Mouse (Mus musculus): ENCODE results near the gene Kat8. TPM values are rescaled to one million over a fixed set of nuclear protein-coding genes. Genes with fewer than 3 reads are reported as not detected.

Kat8 gene
- polyA plus RNA-seq, 1 experiment from 2014 or later = 37.9 TPM

GRCm38 (mm10) chr7:127901772-127902171 is 10.5 kb upstream of the Kat8 start:
- 82% methylated on average over 2 of the region's 2 CpGs for WGBS
- no peak for ATAC-seq (replicated peaks; ENCODE audit: low FRiP score, low TSS enrichment, low read depth)

DNA sequence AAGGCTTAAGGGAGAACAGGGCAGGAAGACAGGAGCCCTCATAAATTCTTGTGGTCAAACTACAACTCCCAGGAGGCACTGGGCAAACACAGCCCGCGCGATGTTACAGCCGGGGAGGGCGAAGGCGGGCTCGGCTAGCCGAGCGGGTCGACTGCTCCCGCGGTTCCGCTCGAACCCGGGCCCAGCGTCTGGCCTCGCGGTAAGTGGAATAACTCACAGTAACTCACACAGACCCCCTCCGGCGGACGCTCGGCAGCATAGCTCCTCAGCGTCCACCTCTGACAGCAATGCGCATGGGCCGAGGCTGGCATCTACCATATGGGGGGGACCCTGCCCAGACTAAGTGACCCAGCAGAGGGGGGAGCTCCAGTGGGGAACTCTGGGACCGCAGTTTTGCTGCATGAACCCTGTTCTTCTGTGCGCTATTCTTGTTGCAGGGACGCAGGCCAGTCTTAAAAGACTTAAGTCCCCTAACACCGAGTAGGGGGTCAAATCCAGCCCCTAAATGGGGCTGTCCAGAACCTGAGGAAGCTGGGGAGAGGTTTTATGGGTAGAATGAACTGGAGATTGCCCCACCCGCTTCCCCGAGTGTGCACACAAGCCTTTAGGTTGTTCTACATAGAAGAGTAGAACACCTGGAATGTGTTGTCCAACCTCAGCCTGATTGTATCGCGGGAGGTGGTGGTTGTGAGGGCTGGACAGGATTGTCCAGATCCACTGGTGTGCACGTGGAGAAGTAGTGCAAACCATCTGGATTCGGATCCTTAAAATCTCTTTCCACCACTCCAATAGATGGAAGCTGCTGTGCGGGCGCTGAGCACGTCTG is 8.1 kb upstream of the Kat8 start, which contains the start of gene Bckdk:
Gene Bckdk, plus strand, starts transcription at position 112 of the 826 bp plus-strand sequence.
- H3K9me3 ChIP-seq (ENCODE audit: control insufficient read depth, low read length) = no peaks in the 10 kb centered on the region
- H3K4me3 ChIP-seq (ENCODE audit: low read depth, low read length) = peak within 1 kb of the TSS; percentile 88
- H3K27ac ChIP-seq (ENCODE audit: low read depth) = peak within 1 kb of the TSS; percentile 85
- no peaks in the 10 kb centered on the region for H3K27me3 ChIP-seq (replicated peaks; ENCODE audit: control insufficient read depth, insufficient read depth, low read length)
- peaks cover 7% of the 10 kb centered on the region for H3K4me1 ChIP-seq (replicated peaks; ENCODE audit: control insufficient read depth, insufficient read depth, low read length)
- peak within 1 kb of the TSS; percentile 88 for H3K4me2 ChIP-seq (ENCODE audit: low read length)
- ATAC-seq (replicated peaks; ENCODE audit: low FRiP score, low TSS enrichment, low read depth) (peak; percentile 84), DNase-seq (ENCODE audit: low spot score) (peak; percentile 83)
- H3K36me3 ChIP-seq (ENCODE audit: control insufficient read depth, insufficient read depth, low read length) = peaks cover 44% of the 10 kb centered on the region
- WGBS = 7% methylated on average over 38 of the region's 38 CpGs
- H3K9ac ChIP-seq (ENCODE audit: low read length) = peak within 1 kb of the TSS; percentile 92

More at GRCm38 (mm10) chr7:127901772-127902171, 10.5 kb upstream of the Kat8 start:
- DNase-seq (ENCODE audit: low spot score) = no peak
- peaks cover 20% of the 10 kb centered on the region for H3K36me3 ChIP-seq (ENCODE audit: control insufficient read depth, insufficient read depth, low read length)
- H3K27me3 ChIP-seq (replicated peaks; ENCODE audit: control insufficient read depth, insufficient read depth, low read length) = no peaks in the 10 kb centered on the region
- no peak overlapping the region for H3K27ac ChIP-seq (ENCODE audit: low read depth)
- H3K4me2 ChIP-seq (ENCODE audit: low read length) = no peak overlapping the region
- H3K9me3 ChIP-seq (ENCODE audit: control insufficient read depth, low read length) = no peaks in the 10 kb centered on the region
- H3K4me3 ChIP-seq (ENCODE audit: low read depth, low read length) = no peak overlapping the region
- peaks cover 7% of the 10 kb centered on the region for H3K4me1 ChIP-seq (replicated peaks; ENCODE audit: control insufficient read depth, insufficient read depth, low read length)
- H3K9ac ChIP-seq (ENCODE audit: low read length) = no peak overlapping the region

- 96% methylated on average over 12 of the region's 12 CpGs for WGBS
- peaks cover 51% of the 10 kb centered on the region for H3K36me3 ChIP-seq (ENCODE audit: control insufficient read depth, insufficient read depth, low read length)
Observed at GRCm38 (mm10) chr7:127907939-127908338, 4.4 kb upstream of the Kat8 start.

DNA sequence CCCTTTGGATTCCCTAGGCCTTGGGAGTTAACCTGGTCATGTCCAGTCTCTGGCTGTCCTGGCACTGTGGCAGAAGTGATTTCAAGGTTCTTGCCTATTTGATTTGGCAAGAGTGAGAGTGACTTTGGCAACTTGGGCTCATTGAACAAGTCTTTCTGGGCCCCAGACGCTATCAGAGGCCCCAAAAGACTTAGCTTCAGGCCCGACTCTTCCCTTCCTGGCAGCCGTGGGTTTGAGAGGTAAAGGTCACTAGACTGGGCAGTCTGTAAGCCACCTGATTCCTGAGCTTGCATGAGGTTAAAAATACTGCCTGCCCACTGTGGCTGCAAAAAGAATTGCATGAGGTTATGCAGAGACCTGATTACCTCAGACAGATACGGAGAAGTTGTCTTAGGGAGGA is 3.7 kb upstream of the Kat8 start:
- H3K4me2 ChIP-seq (ENCODE audit: low read length) = no peak overlapping the region
- H3K4me3 ChIP-seq (ENCODE audit: low read depth, low read length) = no peak overlapping the region
- no peak overlapping the region for H3K9ac ChIP-seq (ENCODE audit: low read length)
- peaks cover 51% of the 10 kb centered on the region for H3K36me3 ChIP-seq (ENCODE audit: control insufficient read depth, insufficient read depth, low read length)
- H3K27ac ChIP-seq (ENCODE audit: low read depth) = no peak overlapping the region
- DNase-seq (ENCODE audit: low spot score) (no peak), ATAC-seq (replicated peaks; ENCODE audit: low FRiP score, low TSS enrichment, low read depth) (no peak)
- 86% methylated on average over 4 of the region's 4 CpGs for WGBS
- H3K27me3 ChIP-seq (replicated peaks; ENCODE audit: control insufficient read depth, insufficient read depth, low read length) = no peaks in the 10 kb centered on the region
- peaks cover 15% of the 10 kb centered on the region for H3K4me1 ChIP-seq (replicated peaks; ENCODE audit: control insufficient read depth, insufficient read depth, low read length)
- H3K9me3 ChIP-seq (ENCODE audit: control insufficient read depth, low read length) = no peaks in the 10 kb centered on the region

More at GRCm38 (mm10) chr7:127907939-127908338, 4.4 kb upstream of the Kat8 start:
- no peak overlapping the region for H3K4me3 ChIP-seq (ENCODE audit: low read depth, low read length)
- no peak overlapping the region for H3K9ac ChIP-seq (ENCODE audit: low read length)
- no peak overlapping the region for H3K4me2 ChIP-seq (ENCODE audit: low read length)
- ATAC-seq (replicated peaks; ENCODE audit: low FRiP score, low TSS enrichment, low read depth) (no peak), DNase-seq (ENCODE audit: low spot score) (no peak)
- H3K9me3 ChIP-seq (ENCODE audit: control insufficient read depth, low read length) = no peaks in the 10 kb centered on the region
- H3K4me1 ChIP-seq (replicated peaks; ENCODE audit: control insufficient read depth, insufficient read depth, low read length) = peaks cover 11% of the 10 kb centered on the region
- H3K27me3 ChIP-seq (replicated peaks; ENCODE audit: control insufficient read depth, insufficient read depth, low read length) = no peaks in the 10 kb centered on the region
- no peak overlapping the region for H3K27ac ChIP-seq (ENCODE audit: low read depth)

DNA sequence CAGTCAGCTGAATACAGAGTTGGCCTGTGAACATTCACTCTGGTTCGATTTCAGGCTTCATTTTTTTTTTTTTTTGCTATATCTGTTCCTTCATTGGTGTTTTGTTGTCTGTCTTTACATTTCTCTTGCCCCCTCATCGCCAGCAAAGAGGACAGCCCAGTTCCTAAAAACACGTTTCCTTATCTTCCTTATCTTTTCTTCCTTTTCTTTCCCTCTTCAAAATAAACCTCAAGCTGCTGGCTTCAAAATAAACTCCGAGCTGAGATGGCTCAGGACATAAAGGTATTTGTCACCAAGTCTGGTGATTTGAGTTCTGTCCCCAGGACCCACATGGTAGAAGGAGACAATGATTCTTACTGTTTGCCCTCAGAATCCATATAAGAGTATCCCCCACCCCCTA is 622 bp downstream of the Kat8 start:
- peak overlapping the region; percentile 96 for H3K4me3 ChIP-seq (ENCODE audit: low read depth, low read length)
- H3K4me1 ChIP-seq (replicated peaks; ENCODE audit: control insufficient read depth, insufficient read depth, low read length) = peaks cover 8% of the 10 kb centered on the region
- peak overlapping the region; percentile 83 for H3K9ac ChIP-seq (ENCODE audit: low read length)
- DNase-seq (ENCODE audit: low spot score) (no peak), ATAC-seq (replicated peaks; ENCODE audit: low FRiP score, low TSS enrichment, low read depth) (no peak)
- H3K9me3 ChIP-seq (ENCODE audit: control insufficient read depth, low read length) = no peaks in the 10 kb centered on the region
- peaks cover 48% of the 10 kb centered on the region for H3K36me3 ChIP-seq (ENCODE audit: control insufficient read depth, insufficient read depth, low read length)
- peak overlapping the region; percentile 57 for H3K4me2 ChIP-seq (ENCODE audit: low read length)
- H3K27ac ChIP-seq (ENCODE audit: low read depth) = peak overlapping the region; percentile 30
- no peaks in the 10 kb centered on the region for H3K27me3 ChIP-seq (replicated peaks; ENCODE audit: control insufficient read depth, insufficient read depth, low read length)
- 21% methylated on average over 4 of the region's 4 CpGs for WGBS

DNA sequence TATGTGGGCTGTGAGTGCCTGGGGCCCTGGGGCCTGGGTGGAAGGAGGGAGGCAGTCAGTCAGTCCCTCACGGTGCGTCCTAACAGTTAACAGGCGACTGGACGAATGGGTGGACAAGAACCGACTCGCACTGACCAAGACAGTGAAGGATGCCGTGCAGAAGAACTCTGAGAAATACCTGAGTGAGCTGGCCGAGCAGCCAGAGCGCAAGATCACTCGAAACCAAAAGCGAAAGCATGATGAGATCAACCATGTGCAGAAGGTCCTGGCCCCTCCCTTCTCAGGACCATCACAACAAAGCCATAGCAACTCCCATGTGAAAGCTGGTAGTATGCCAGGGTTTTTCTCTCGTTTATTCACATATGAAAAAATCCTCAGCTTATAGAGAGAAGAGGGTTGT is 3.0 kb downstream of the Kat8 start:
- Histone ChIP-seq H3K27ac (ENCODE audit: low read depth) (no peak overlapping the region), H3K4me1 (replicated peaks; ENCODE audit: control insufficient read depth, insufficient read depth, low read length) (peaks cover 8% of the 10 kb centered on the region), H3K36me3 (ENCODE audit: control insufficient read depth, insufficient read depth, low read length) (peaks cover 28% of the 10 kb centered on the region), H3K27me3 (replicated peaks; ENCODE audit: control insufficient read depth, insufficient read depth, low read length) (no peaks in the 10 kb centered on the region), H3K9me3 (ENCODE audit: control insufficient read depth, low read length) (no peaks in the 10 kb centered on the region), H3K4me3 (ENCODE audit: low read depth, low read length) (no peak overlapping the region), H3K4me2 (ENCODE audit: low read length) (no peak overlapping the region), H3K9ac (ENCODE audit: low read length) (no peak overlapping the region)
- DNase-seq (ENCODE audit: low spot score) (no peak), ATAC-seq (replicated peaks; ENCODE audit: low FRiP score, low TSS enrichment, low read depth) (no peak)
- 90% methylated on average over 12 of the region's 12 CpGs for WGBS

DNA sequence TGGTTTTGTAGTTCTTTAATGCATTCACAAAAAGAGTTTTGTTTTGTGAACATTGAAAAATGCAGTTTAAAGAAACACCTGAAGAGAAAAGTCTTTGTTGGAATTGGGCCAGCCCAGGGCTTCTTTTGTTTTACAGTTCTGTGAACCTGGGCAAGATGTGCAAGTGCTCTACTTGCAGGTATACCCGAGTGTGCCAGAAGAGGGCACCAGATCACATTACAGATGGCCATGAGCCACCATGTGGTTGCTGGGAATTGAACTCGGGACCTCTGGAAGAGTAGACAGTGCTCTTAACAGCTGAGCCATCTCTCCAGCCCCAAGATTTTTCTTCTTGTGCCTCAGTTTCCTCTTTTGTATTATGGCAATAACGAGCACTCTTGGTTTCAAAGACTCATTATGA is 5.9 kb downstream of the Kat8 start:
- no peak overlapping the region for H3K4me3 ChIP-seq (ENCODE audit: low read depth, low read length)
- no peak for DNase-seq (ENCODE audit: low spot score)
- H3K4me1 ChIP-seq (replicated peaks; ENCODE audit: control insufficient read depth, insufficient read depth, low read length) = peaks cover 1% of the 10 kb centered on the region
- WGBS = 54% methylated on average over 3 of the region's 3 CpGs
- H3K9me3 ChIP-seq (ENCODE audit: control insufficient read depth, low read length) = no peaks in the 10 kb centered on the region
- H3K27ac ChIP-seq (ENCODE audit: low read depth) = no peak overlapping the region
- no peak for ATAC-seq (replicated peaks; ENCODE audit: low FRiP score, low TSS enrichment, low read depth)
- H3K4me2 ChIP-seq (ENCODE audit: low read length) = no peak overlapping the region
- no peak overlapping the region for H3K9ac ChIP-seq (ENCODE audit: low read length)
- peaks cover 46% of the 10 kb centered on the region for H3K36me3 ChIP-seq (ENCODE audit: control insufficient read depth, insufficient read depth, low read length)
- H3K27me3 ChIP-seq (replicated peaks; ENCODE audit: control insufficient read depth, insufficient read depth, low read length) = no peaks in the 10 kb centered on the region

DNA sequence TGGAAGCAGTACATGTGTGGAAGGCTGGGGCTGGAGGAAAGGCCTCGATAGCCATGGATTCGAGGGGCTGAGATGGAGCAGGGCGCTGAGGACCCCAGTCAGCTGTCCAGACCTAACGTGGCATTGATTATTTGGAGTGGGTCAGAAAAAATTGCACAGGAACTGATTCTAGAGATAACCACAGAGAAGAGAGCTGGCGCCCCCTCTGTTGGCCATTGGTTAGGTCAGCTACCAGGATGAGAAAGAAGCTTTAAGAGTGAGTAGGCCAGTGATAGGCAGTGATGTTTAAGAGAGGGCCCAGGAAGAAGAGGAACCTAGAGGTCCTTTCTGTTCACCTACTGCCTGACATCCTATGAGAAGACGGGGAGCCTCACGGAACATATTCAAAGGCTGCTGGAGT is 7.0 kb downstream of the Kat8 start:
- no peak overlapping the region for H3K9ac ChIP-seq (ENCODE audit: low read length)
- no peaks in the 10 kb centered on the region for H3K27me3 ChIP-seq (replicated peaks; ENCODE audit: control insufficient read depth, insufficient read depth, low read length)
- H3K4me2 ChIP-seq (ENCODE audit: low read length) = no peak overlapping the region
- no peak for DNase-seq (ENCODE audit: low spot score)
- peaks cover 56% of the 10 kb centered on the region for H3K36me3 ChIP-seq (ENCODE audit: control insufficient read depth, insufficient read depth, low read length)
- H3K4me1 ChIP-seq (replicated peaks; ENCODE audit: control insufficient read depth, insufficient read depth, low read length) = no peaks in the 10 kb centered on the region
- WGBS = 74% methylated on average over 7 of the region's 7 CpGs
- no peak overlapping the region for H3K4me3 ChIP-seq (ENCODE audit: low read depth, low read length)
- no peak overlapping the region for H3K27ac ChIP-seq (ENCODE audit: low read depth)
- no peaks in the 10 kb centered on the region for H3K9me3 ChIP-seq (ENCODE audit: control insufficient read depth, low read length)
- ATAC-seq (replicated peaks; ENCODE audit: low FRiP score, low TSS enrichment, low read depth) = no peak

- DNase-seq (ENCODE audit: low spot score) = no peak
- H3K36me3 ChIP-seq (ENCODE audit: control insufficient read depth, insufficient read depth, low read length) = peaks cover 60% of the 10 kb centered on the region
- WGBS = 68% methylated on average over 8 of the region's 8 CpGs
Observed at GRCm38 (mm10) chr7:127921516-127921915, 9.2 kb downstream of the Kat8 start.

More at GRCm38 (mm10) chr7:127921516-127921915, 9.2 kb downstream of the Kat8 start:
- Histone ChIP-seq H3K27ac (ENCODE audit: low read depth) (no peak overlapping the region), H3K4me1 (replicated peaks; ENCODE audit: control insufficient read depth, insufficient read depth, low read length) (no peaks in the 10 kb centered on the region; the same call in 1 of the 2 replicates), H3K9ac (ENCODE audit: low read length) (no peak overlapping the region), H3K4me2 (ENCODE audit: low read length) (no peak overlapping the region), H3K27me3 (replicated peaks; ENCODE audit: control insufficient read depth, insufficient read depth, low read length) (no peaks in the 10 kb centered on the region), H3K4me3 (ENCODE audit: low read depth, low read length) (no peak overlapping the region), H3K9me3 (ENCODE audit: control insufficient read depth, low read length) (no peaks in the 10 kb centered on the region)
- no peak for ATAC-seq (replicated peaks; ENCODE audit: low FRiP score, low TSS enrichment, low read depth)
